Mouse (Mus musculus) lung, postnatal 0 days (tissue): ENCODE measurements around the gene Cxcr6.

ENCODE experiments used
- CTCF ChIP-seq: IDR thresholded peaks from 2 replicates; pipeline ENCODE4 v1.5.1; 2016; ENCODE audit warnings: antibody characterized with exemption, mild to moderate bottlenecking
- EP300 ChIP-seq: IDR thresholded peaks from 2 replicates; pipeline ENCODE4 v1.6.1; 2016; ENCODE audit warnings: antibody characterized with exemption, mild to moderate bottlenecking, control low read depth

GRCm38 (mm10) chr9:123806267-123806666 lies at the start of gene Cxcr6:
- TF ChIP-seq EP300 (no peak), CTCF (no peak)
